13 mouse cellular contexts compared by ENCODE assay signal in genomic region chr2:153305240-153305639, GRCm38 (mm10). TPM values are rescaled to one million over a fixed set of nuclear protein-coding genes. Genes with fewer than 3 reads are reported as not detected.
DNase-seq lines count a peak whose midpoint lies in the region; ATAC-seq lines count a peak whose summit lies in the region.
"Had no signal": no experiment of that assay in that cellular context is flagged by ENCODE, and none has a peak within 500 bp of the region (broad histone marks: within the 10 kb centered on the region; RNA-seq: fewer than 3 reads in every experiment).

No protein-coding gene starts in this region.

- no peak overlapping the region for H3K9ac ChIP-seq in intestine, embryonic 15.5 days
- H3K9ac ChIP-seq: limb, embryonic 12.5 days; stomach, embryonic 15.5 days had no signal

- H3K4me2 ChIP-seq in intestine, embryonic 15.5 days (replicated peaks), result no peak overlapping the region
- H3K4me2 ChIP-seq: limb, embryonic 12.5 days; stomach, embryonic 15.5 days had no signal

- no peaks in the 10 kb centered on the region for H3K9me3 ChIP-seq in intestine, embryonic 15.5 days
- H3K9me3 ChIP-seq: limb, embryonic 12.5 days; stomach, embryonic 15.5 days had no signal

- no peak overlapping the region for H3K4me3 ChIP-seq in intestine, embryonic 15.5 days (replicated peaks)
- H3K4me3 ChIP-seq: limb, embryonic 12.5 days; stomach, embryonic 15.5 days had no signal

- no peaks in the 10 kb centered on the region for H3K36me3 ChIP-seq in intestine, embryonic 15.5 days
- H3K36me3 ChIP-seq: limb, embryonic 12.5 days; stomach, embryonic 15.5 days had no signal

- ATAC-seq in intestine, embryonic 15.5 days, result peak; percentile 51; the same call in 1 of the 2 replicates
- no peak for ATAC-seq in frontal cortex, adult (ENCODE audit: low TSS enrichment)
- no peak for ATAC-seq in granulocyte monocyte progenitor cell, adult 5-6 weeks (replicated peaks; ENCODE audit: poor library complexity, severe bottlenecking)
- ATAC-seq: CD4-positive, CD25-positive, alpha-beta regulatory T cell, adult 4 months had no signal

- DNase-seq in kidney, adult 11 months, result peak; percentile 24
- no peak for DNase-seq in kidney, postnatal 4 days
- peak; percentile 24 for DNase-seq in R1 (ENCODE audit: low read depth, low spot score)
- peak; percentile 29 for DNase-seq in brain, adult 2 months (ENCODE audit: low read depth, low spot score)
- no peak for DNase-seq in thymus, postnatal 10 days (ENCODE audit: low spot score in 2 of 2)
- DNase-seq: cerebellum, adult 9-10 months; right cerebral cortex, adult 18-20 months had no signal

- no peaks in the 10 kb centered on the region for H3K4me1 ChIP-seq in intestine, embryonic 15.5 days (replicated peaks)

- no peaks in the 10 kb centered on the region for H3K27me3 ChIP-seq in intestine, embryonic 15.5 days (replicated peaks)
- H3K27me3 ChIP-seq: limb, embryonic 12.5 days; stomach, embryonic 15.5 days had no signal

- WGBS in intestine, embryonic 15.5 days, result 67% methylated on average over 6 of the region's 6 CpGs

- peak overlapping the region; percentile 40; the same call in 1 of the 2 replicates for H3K27ac ChIP-seq in intestine, embryonic 15.5 days
- H3K27ac ChIP-seq: limb, embryonic 12.5 days had no signal

RNA-seq across cellular contexts. Expression of gene Kif3b, which starts 14.0 kb away (rescaled TPM):
- polyA plus RNA-seq in intestine, embryonic 15.5 days (2015; fragmentation: Nextera tagmentation; extraction: Ambion mirVana), result 7.1 and 7.7 TPM in 2 replicates
- total RNA-seq in granulocyte monocyte progenitor cell, adult 5-6 weeks (2014; fragmentation: Nextera tagmentation), result 6.9 and 7.7 TPM in 2 replicates
- 9.1 and 11.3 TPM in 2 replicates for total RNA-seq in granulocyte monocyte progenitor cell, adult 5-6 weeks (2017)

RNA-seq across cellular contexts. Expression of gene Asxl1, which starts 40.4 kb away (rescaled TPM):
- polyA plus RNA-seq in intestine, embryonic 15.5 days (2015; fragmentation: Nextera tagmentation; extraction: Ambion mirVana), result 12.4 and 13.5 TPM in 2 replicates
- total RNA-seq in granulocyte monocyte progenitor cell, adult 5-6 weeks (2014; fragmentation: Nextera tagmentation), result 28.1 and 48.1 TPM in 2 replicates
- 19.9 and 21.2 TPM in 2 replicates for total RNA-seq in granulocyte monocyte progenitor cell, adult 5-6 weeks (2017)

Comparison
In these comparisons a context has a peak if more than half of its experiments do, and no peak if none do; other contexts are left out.
1. DNase-seq: peak in kidney, adult 11 months (single experiment), R1 (single experiment) and brain, adult 2 months (single experiment); none in kidney, postnatal 4 days (0 of 2) and thymus, postnatal 10 days (0 of 2).